Mouse (Mus musculus): Measurements from ENCODE around the gene Nek1. TPM values are rescaled to one million over a fixed set of nuclear protein-coding genes. Genes with fewer than 3 reads are reported as not detected.
"Not testable (repeated sequence)": the region's sequence is repeated elsewhere in the genome, so short reads cannot be mapped to it uniquely, and the experiment has no call there.

Gene Nek1
- polyA plus RNA-seq, 1 experiment from 2014 or later: 22.9 TPM

DNA sequence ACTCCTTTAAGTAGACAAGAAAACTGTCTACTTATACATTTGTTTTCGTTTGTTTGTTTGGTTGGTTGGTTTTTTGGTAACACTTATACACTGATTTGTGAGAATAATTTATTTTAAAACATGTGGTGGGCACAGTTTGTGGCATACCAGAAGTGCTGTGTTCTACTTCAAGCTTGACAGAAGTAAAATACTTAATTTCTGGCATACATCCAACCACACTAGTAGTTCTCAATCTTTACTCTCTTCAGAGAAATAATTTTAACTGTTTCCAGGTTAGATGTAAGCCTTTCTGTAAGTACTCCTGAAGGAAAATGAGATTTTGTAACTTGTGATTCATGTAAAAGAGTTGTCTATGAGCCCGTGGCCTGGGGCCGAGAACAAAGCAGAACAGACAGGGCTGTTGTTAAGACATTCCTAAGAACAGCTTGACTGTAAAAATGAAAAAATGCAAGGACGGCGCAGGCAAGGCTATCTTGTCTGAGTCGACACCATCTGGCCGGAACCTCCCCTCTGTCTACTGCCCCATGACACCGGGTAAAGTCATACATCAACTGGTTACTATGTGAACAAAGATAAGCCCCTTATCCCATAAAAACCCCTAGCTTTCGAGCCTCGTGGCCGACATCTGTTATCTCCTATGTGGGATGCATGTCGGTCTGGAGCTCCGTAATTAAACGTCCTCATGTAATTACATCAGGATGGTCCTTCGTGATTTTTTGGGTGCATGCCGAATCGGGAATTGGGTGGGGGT, 8.6 kb upstream of the Nek1 start:
- H3K27ac ChIP-seq; H3K27me3 ChIP-seq; H3K9me3 ChIP-seq; ATAC-seq (ENCODE audit: insufficient number of reproducible peaks, insufficient read depth, low FRiP score, low TSS enrichment, low read depth); H3K36me3 ChIP-seq; H3K4me1 ChIP-seq; H3K9ac ChIP-seq; H3K4me3 ChIP-seq: not testable (repeated sequence)
- 89% methylated on average over 17 of the region's 17 CpGs for WGBS
- H3K4me2 ChIP-seq: peak overlapping the region; percentile 98

DNA sequence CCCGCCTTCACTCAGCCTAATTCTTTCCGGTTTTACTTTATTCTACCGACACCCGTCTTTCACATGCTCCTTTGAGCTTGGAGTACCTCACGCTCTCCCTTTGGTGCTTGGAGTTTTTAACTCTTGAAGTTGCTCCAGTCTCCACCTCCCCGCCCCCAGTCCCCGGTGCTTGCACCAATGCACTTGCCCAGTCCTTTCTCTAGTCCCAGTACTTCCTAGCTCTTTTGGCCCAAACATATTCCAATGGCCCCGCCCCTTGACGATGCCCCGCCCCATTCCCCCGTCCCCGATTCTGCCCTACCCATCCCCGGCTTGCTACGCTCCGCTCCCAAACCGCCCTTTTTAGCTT, 460 bp upstream of the Nek1 start:
- ATAC-seq (ENCODE audit: insufficient number of reproducible peaks, insufficient read depth, low FRiP score, low TSS enrichment, low read depth): peak; percentile 87; the same call in 1 of the 2 replicates
- H3K36me3 ChIP-seq: no peaks in the 10 kb centered on the region
- under 1% methylated on average over 16 of the region's 16 CpGs for WGBS

DNA sequence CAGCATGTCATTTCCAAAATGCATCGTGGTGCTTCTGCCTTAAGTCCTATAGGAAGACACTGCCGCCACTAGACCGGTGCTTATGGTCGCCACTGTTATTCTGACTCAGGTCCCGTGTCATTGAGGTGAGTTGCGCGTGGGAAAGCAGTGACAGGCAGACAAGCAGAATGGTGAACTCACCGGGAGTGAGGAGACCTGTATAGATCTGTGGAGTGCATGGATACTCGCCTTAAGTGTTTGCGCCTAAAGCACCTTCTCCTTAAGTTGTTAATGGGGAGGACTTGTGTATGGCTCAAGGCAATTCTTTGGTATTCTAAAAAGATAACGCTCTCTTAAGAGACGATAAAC, 618 bp downstream of the Nek1 start:
- WGBS: 5% methylated on average over 12 of the region's 12 CpGs
- Histone ChIP-seq H3K4me3 (peak overlapping the region; percentile 85), H3K9me3 (0 out of 2 replicates have a peak, but pooled peaks cover 7% of the 10 kb centered on the region), H3K27ac (peak overlapping the region; percentile 90), H3K36me3 (peaks cover 4% of the 10 kb centered on the region; the same call in 1 of the 2 replicates), H3K27me3 (no peaks in the 10 kb centered on the region), H3K4me1 (peaks cover 6% of the 10 kb centered on the region), H3K9ac (peak overlapping the region; percentile 83), H3K4me2 (peak overlapping the region; percentile 84)
- ATAC-seq (ENCODE audit: insufficient number of reproducible peaks, insufficient read depth, low FRiP score, low TSS enrichment, low read depth): no peak

More for the DNA sequence above, 460 bp upstream of the Nek1 start:
- Histone ChIP-seq H3K4me1 (peaks cover 6% of the 10 kb centered on the region), H3K27me3 (no peaks in the 10 kb centered on the region), H3K9ac (peak overlapping the region; percentile 64), H3K4me3 (peak overlapping the region; percentile 85), H3K27ac (peak overlapping the region; percentile 94), H3K4me2 (peak overlapping the region; percentile 84), H3K9me3 (no peaks in the 10 kb centered on the region)

DNA sequence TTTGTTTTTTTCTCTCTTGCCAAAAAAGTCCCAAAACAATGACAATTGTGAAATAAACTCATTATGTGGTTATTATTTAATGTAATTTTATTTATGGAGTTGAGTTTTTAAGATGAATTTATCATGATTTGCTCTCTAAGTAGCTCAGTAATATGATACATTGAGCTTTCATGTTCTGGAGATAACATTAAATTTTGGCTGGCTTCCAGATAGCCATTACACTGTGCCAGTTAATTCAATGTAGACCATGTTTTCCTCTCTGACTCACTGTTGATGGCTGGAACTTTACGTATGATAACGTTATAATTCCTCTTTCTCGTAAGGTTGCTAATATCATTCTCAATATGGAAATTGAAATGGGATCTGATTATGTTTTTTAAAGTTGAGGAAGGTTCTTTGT, 3.5 kb downstream of the Nek1 start:
- Histone ChIP-seq H3K4me3 (no peak overlapping the region), H3K27me3 (no peaks in the 10 kb centered on the region), H3K4me1 (peaks cover 6% of the 10 kb centered on the region), H3K9ac (no peak overlapping the region), H3K36me3 (peaks cover 4% of the 10 kb centered on the region; the same call in 1 of the 2 replicates), H3K27ac (no peak overlapping the region), H3K9me3 (0 out of 2 replicates have a peak, but pooled peaks cover 9% of the 10 kb centered on the region), H3K4me2 (no peak overlapping the region)
- ATAC-seq (ENCODE audit: insufficient number of reproducible peaks, insufficient read depth, low FRiP score, low TSS enrichment, low read depth): no peak
- WGBS: 75% methylated on average over 3 of the region's 3 CpGs

DNA sequence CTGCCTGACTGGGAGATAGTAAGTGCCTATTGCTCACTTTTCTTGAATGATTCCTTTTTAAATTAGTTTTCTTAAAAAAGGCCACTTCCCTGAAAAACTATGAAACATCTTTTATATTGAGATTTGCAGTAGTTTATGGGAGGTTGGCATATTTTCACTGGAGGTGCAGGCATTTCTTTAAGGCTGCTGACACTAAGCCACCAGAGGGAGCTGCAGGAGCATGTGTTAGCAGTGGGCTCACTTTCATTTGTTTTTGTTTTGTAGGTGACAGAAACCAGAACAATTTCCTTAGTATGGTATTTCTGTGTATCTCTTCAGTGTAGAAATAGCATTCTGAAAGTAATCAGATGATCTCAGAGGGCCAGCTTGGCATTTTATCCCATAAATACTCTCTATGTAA, 49.0 kb downstream of the Nek1 start:
- Histone ChIP-seq H3K27me3 (no peaks in the 10 kb centered on the region), H3K4me1 (no peaks in the 10 kb centered on the region), H3K27ac (no peak overlapping the region), H3K4me3 (no peak overlapping the region), H3K9ac (no peak overlapping the region), H3K4me2 (no peak overlapping the region), H3K36me3 (peaks cover 12% of the 10 kb centered on the region; the same call in 1 of the 2 replicates), H3K9me3 (no peaks in the 10 kb centered on the region)
- ATAC-seq (ENCODE audit: insufficient number of reproducible peaks, insufficient read depth, low FRiP score, low TSS enrichment, low read depth): no peak

DNA sequence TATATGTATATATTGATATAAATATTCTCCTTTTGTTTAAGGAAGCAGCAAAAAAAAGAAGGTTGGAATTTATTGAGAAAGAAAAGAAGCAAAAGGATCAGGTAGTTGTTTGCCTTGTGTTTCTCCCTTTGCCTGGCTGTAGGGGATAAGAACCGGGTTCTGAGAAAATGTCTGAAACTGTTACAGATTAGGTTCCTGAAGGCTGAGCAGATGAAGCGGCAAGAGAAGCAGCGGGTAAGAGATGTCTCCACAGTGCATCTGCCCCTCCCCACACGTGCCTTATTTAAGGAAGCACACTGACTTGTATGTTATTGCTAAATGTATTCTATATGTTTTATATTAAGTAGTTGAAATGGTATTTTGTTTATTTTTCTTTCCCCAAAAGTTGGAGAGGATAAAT, 50.9 kb downstream of the Nek1 start:
- Histone ChIP-seq H3K4me1 (no peaks in the 10 kb centered on the region), H3K4me3 (no peak overlapping the region), H3K27ac (no peak overlapping the region), H3K4me2 (no peak overlapping the region), H3K36me3 (0 out of 2 replicates have a peak, but pooled peaks cover 5% of the 10 kb centered on the region), H3K9ac (no peak overlapping the region), H3K9me3 (no peaks in the 10 kb centered on the region), H3K27me3 (no peaks in the 10 kb centered on the region)
- ATAC-seq (ENCODE audit: insufficient number of reproducible peaks, insufficient read depth, low FRiP score, low TSS enrichment, low read depth): no peak
- 75% methylated on average over 4 of the region's 4 CpGs for WGBS

DNA sequence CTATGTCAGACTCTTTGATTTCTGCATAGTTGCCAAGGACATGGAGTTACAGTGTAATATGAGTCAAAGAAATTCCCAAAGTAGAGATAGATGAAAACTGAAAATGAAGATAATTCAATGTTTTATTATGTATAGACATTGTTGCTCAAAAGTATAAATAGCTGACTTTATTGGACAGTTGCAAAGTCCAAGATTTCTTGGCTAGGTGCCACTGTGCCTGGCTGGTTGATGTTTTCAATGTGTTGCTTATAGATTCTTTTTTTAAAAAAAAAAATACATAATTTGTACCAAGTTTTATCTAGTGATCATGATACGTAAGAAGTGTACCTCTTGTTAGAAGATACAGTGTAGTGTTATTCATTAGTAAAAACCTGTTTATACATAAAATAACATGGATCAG, 53.8 kb downstream of the Nek1 start:
- Histone ChIP-seq H3K9ac (no peak overlapping the region), H3K27ac (no peak overlapping the region), H3K27me3 (no peaks in the 10 kb centered on the region), H3K4me3 (no peak overlapping the region), H3K9me3 (no peaks in the 10 kb centered on the region), H3K4me1 (no peaks in the 10 kb centered on the region), H3K36me3 (peaks cover 16% of the 10 kb centered on the region), H3K4me2 (no peak overlapping the region)
- no peak for ATAC-seq (ENCODE audit: insufficient number of reproducible peaks, insufficient read depth, low FRiP score, low TSS enrichment, low read depth)
- WGBS: 75% methylated on average over 1 of the region's 1 CpGs

DNA sequence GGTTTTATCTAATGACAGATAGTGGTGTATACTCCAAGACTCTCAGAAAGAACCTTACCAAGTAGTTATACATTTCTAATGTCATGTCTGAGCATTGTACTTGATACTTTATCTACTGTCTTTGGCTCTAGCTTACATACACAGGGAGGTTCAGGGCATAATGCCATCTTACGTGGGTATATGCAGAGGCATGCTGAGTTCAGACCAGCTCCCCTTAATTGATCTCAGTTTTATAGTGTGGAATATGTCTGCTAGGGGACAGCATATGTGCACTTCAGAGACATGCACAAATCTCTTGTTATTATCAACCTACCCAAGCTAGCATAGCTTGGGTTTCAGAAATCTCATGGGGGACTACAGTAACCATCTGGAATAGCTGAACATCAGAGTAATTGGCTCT, 60.0 kb downstream of the Nek1 start:
- ATAC-seq (ENCODE audit: insufficient number of reproducible peaks, insufficient read depth, low FRiP score, low TSS enrichment, low read depth): no peak
- no peak overlapping the region for H3K4me3 ChIP-seq
- H3K9me3 ChIP-seq: no peaks in the 10 kb centered on the region
- H3K27ac ChIP-seq: no peak overlapping the region
- H3K27me3 ChIP-seq: no peaks in the 10 kb centered on the region
- WGBS: 70% methylated on average over 1 of the region's 1 CpGs
- H3K36me3 ChIP-seq: peaks cover 19% of the 10 kb centered on the region
- H3K9ac ChIP-seq: no peak overlapping the region
- 0 out of 2 replicates have a peak, but pooled peaks cover 4% of the 10 kb centered on the region for H3K4me1 ChIP-seq
- H3K4me2 ChIP-seq: no peak overlapping the region

DNA sequence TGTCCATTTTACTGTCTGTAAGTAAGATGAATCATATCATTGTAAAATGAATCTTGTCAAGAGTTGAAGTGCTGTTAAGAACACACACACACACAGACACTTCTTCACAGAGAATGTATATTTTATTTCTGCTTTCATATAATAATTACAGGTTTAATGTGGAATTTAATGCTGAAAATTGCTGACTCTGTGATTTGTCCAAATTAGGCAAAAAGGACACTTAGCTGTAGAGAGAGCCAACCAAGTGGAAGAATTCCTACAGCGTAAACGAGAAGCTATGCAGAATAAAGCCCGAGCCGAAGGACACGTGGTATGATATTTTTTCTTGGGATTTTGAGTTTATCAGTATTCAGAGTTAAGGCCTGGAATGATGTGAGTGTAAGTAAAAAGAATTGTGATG, 61.3 kb downstream of the Nek1 start:
- Histone ChIP-seq H3K4me2 (no peak overlapping the region), H3K9me3 (no peaks in the 10 kb centered on the region), H3K27ac (no peak overlapping the region), H3K36me3 (peaks cover 19% of the 10 kb centered on the region), H3K4me1 (0 out of 2 replicates have a peak, but pooled peaks cover 4% of the 10 kb centered on the region), H3K4me3 (no peak overlapping the region), H3K9ac (no peak overlapping the region), H3K27me3 (no peaks in the 10 kb centered on the region)
- ATAC-seq (ENCODE audit: insufficient number of reproducible peaks, insufficient read depth, low FRiP score, low TSS enrichment, low read depth): no peak
- 80% methylated on average over 5 of the region's 5 CpGs for WGBS

DNA sequence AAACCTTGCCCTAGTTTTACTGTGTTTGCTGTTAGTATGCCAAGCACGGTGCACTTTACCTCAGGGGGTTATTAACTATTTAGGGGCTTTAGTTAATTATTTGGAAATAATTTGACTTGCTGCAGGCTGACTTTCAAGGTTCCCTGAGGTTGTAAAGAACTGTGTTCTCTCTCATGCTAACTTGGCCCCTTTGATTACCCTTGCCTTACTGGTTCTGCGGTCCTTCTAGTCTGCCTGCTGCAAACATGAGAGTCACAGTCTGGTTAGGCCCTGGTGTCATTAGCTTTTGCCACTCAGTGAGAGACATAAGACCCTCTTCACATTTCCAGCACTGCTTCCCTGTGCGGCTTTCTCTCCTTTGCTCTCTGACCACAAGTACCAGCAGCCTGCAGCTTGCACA, 64.0 kb downstream of the Nek1 start:
- Histone ChIP-seq H3K9me3 (no peaks in the 10 kb centered on the region), H3K4me1 (0 out of 2 replicates have a peak, but pooled peaks cover 4% of the 10 kb centered on the region), H3K9ac (no peak overlapping the region), H3K36me3 (0 out of 2 replicates have a peak, but pooled peaks cover 7% of the 10 kb centered on the region), H3K4me3 (no peak overlapping the region), H3K27me3 (no peaks in the 10 kb centered on the region), H3K4me2 (no peak overlapping the region), H3K27ac (no peak overlapping the region)
- no peak for ATAC-seq (ENCODE audit: insufficient number of reproducible peaks, insufficient read depth, low FRiP score, low TSS enrichment, low read depth)
- 48% methylated on average over 3 of the region's 3 CpGs for WGBS

DNA sequence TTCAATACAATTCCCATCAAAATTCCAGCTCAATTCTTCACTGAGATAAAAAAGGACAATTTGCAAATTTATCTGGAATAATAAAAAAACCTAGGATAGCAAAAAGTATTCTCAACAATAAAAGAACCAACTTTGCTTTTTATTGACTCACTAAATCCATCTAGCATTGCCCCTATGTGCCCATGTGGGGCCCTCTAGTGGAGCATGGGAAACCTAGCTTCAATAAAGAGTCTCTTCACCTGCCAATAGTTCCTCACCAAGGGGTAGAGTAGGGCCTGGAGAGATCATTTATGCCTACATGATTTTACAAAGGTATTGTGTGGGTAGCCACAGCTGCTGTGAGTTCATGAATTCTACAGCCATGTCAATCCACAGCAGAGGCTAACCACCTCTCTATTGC, 66.1 kb downstream of the Nek1 start:
- Histone ChIP-seq H3K36me3 (peaks cover 5% of the 10 kb centered on the region), H3K27ac (no peak overlapping the region), H3K4me1 (0 out of 2 replicates have a peak, but pooled peaks cover 4% of the 10 kb centered on the region), H3K4me2 (no peak overlapping the region), H3K4me3 (no peak overlapping the region), H3K27me3 (no peaks in the 10 kb centered on the region), H3K9me3 (no peaks in the 10 kb centered on the region), H3K9ac (no peak overlapping the region)
- ATAC-seq (ENCODE audit: insufficient number of reproducible peaks, insufficient read depth, low FRiP score, low TSS enrichment, low read depth): no peak

DNA sequence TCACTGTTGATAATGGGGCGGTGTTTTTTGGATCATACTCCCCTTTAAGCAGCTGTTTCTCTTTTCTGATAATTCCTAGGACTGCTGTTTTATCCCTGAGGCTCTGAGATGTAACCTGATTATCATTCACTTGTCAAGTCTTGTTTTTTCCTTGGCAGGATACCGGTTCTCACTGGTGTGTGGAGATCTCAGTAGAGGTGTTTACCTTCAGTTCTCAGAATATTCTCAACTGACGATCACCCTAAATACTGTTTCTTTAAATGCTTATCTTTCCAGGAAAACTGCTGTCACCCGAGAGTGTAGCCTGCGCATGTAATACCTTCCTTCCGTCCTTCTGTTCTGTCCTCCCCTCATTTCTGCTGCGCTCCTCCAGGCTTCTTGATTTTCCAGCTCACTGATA, 67.4 kb downstream of the Nek1 start:
- H3K27me3 ChIP-seq: no peaks in the 10 kb centered on the region

More for the DNA sequence above, 67.4 kb downstream of the Nek1 start:
- H3K9me3 ChIP-seq: no peaks in the 10 kb centered on the region
- peaks cover 7% of the 10 kb centered on the region for H3K36me3 ChIP-seq
- no peak overlapping the region for H3K4me2 ChIP-seq
- ATAC-seq (ENCODE audit: insufficient number of reproducible peaks, insufficient read depth, low FRiP score, low TSS enrichment, low read depth): no peak
- H3K9ac ChIP-seq: no peak overlapping the region
- H3K4me3 ChIP-seq: no peak overlapping the region
- H3K4me1 ChIP-seq: 0 out of 2 replicates have a peak, but pooled peaks cover 4% of the 10 kb centered on the region
- H3K27ac ChIP-seq: peak overlapping the region; percentile 2; the same call in 1 of the 2 replicates
- WGBS: 61% methylated on average over 7 of the region's 7 CpGs

Measured in embryonic facial prominence, embryonic 13.5 days (tissue).